Mouse (Mus musculus) heart, postnatal 4 days (tissue): ENCODE measurements around the gene Cfap99. TPM values are rescaled to one million over a fixed set of nuclear protein-coding genes. Genes with fewer than 3 reads are reported as not detected.

Source experiments
- DNase-seq: peaks from one replicate; pipeline ENCODE4 v3.0.0; 2021
- total RNA-seq, 2 experiments: library from RNA; stranded (reverse); gene quantifications; 2 replicates each; pipeline ENCODE4 v1.2.3; 2021

The Cfap99 gene
- not detected for total RNA-seq

DNA sequence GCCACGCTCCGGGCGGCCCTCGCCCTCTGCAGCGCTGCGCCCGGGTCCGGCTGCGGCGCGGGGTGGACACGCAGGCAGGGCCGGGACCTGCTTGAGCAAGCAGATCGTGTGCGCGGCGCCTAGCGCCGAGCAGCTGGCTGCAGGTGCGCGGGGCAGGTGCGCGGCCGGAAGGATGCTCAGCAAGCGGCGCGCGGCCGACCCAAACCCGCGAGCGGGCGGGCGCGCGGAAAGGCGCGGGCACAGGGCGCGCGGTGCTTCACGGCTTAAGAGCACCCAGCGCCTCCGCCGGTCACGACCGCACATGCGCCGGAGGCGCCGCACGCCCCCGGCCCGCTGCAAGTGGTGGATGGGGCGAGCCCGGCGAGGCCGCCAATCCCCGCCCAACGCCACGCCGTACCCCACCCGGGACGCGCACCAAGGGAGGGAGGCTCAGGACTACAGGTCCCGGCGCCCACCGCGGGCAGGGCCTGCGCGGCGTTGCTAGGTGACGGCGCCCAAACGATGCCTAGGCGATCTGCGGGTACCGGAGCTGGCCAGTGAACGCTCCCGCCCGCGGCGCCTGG, at the start of gene Cfap99, which contains the start of gene Zfyve28:
Cfap99 (plus strand) TSS at position 447 of the 563 bp plus-strand sequence.
Zfyve28 (minus strand) TSS at position 296 of the 563 bp plus-strand sequence.
- peak; percentile 80 for DNase-seq

DNA sequence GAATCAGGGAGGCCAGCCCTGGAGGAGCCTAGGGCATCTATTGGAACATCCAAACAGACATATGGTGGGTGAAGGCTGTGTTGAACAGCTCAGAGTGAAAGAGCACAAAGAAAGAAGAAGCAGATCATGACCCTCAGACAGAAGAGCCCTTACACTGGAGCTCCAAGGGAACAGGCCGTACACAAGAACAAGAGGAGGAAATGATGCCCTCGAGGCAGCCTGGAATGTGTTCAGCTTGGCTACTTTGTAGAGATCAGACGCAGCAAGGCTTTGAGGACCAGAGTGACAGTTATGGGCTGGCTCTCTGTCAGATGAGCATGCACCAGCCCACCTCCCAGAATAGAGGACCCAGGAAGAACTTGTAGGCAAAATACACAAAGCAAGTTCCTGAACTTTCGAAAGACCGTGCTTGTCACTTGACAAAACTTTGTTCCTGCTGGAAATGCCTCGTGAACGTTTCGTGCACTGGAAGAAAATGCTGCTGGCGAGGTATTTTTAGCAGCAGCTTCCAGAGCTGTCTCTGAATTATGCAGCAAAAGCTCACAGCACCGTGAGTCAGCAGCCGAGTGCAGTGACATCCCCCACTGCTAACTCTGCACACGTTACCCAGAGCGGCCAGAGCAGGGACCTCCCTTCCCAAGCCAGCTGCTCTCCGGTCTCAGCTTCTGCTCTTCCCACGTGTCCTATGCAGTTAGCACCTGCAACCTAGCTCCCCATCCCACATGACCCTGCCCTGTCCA, 46.0 kb upstream of the Cfap99 start:
- DNase-seq = peak; percentile 67

DNA sequence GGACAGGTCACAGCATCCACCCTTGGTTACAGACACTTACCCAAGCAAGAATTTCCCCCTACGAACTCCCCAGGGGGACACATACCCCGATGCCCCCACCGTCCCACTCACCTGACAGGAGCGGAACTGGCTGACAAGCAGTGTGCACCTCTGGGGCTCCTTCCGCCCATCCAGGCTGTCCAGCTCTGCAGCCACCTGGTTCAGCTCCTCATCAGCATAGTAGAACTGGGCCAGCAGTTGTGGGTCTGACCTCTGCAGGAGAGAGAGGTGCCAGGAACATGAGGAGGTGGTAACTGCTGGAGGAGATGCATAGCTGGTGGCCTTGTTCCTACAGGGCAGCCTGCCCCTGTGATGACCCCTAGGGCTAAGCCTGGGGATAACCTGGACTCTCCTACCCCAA, 45.3 kb upstream of the Cfap99 start:
- no peak for DNase-seq

DNA sequence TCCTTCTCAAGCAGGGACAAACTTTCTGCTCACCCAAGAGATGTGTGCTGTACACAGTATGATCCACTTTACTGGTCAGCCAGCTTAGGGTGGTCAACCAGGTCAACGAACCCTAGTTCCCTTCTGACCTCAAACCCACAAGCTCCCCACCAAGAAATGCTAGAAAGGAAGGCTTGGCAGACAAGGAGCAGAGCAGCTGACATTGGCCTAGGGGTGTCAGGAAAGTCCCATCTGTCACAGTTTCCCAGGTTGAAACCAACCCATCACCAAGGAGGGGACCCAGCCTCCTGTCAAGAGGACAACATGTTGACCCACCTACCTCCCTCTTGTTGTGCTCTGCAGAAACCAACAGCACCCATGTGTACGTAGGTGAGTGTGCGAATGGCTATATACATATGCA, 42.0 kb upstream of the Cfap99 start:
- no peak for DNase-seq

DNA sequence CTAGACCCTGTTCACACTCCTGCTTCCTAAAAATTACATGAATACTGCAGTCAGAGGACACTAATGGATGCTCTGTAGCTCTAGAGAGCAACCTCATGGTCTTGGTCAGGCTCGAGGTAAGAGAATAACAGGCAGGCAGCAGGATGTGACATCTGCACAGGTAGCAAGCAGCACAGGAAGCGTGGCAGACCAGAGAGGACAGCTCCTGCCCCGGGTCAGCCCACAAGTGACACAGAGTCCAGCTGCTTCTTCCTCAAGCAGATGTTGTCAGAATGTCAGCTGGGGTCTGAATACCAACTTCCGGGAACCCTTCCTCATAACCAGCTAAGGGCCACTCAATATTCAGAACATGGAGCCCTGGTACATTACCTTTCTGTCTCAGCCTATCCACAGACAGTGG, 39.3 kb upstream of the Cfap99 start:
- DNase-seq = no peak

DNA sequence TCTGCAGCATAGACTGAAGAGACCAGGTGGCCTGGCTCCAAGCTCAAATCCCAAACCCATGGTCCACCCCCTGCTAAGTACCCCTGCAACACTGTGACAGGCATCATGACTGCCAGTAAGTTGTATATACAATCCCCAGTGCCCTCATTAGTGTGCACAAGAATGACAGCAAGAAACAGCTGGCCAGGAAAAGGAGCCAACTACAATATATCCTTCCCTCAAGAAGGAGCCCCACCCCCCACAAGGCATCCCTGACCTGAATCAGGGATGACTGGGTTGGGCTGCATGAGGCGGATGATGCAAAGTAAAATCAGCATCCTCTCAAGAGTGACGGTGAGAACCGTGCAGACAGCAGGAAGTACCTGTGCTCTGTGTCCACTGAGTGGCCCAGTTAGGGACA, 38.3 kb upstream of the Cfap99 start:
- DNase-seq = no peak

DNA sequence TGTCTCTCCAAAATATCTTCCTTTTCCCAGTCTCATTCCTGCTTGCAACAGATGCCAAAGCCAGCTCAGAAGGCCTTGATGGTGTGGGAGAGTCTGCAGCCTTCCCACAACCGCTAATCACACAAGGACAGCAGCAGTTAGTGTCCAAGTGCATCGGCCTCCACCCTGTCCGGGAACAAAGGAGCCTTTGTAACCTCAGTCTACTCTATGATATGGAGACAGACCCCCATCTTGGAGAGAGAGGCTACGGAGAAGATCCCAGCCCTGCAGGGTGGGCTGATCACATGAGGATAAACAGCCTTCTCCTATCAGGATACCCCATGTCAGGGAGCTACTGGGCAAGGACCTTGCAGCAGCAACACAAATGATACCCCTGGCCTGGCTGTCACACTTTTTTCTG, 36.6 kb upstream of the Cfap99 start:
- no peak for DNase-seq

DNA sequence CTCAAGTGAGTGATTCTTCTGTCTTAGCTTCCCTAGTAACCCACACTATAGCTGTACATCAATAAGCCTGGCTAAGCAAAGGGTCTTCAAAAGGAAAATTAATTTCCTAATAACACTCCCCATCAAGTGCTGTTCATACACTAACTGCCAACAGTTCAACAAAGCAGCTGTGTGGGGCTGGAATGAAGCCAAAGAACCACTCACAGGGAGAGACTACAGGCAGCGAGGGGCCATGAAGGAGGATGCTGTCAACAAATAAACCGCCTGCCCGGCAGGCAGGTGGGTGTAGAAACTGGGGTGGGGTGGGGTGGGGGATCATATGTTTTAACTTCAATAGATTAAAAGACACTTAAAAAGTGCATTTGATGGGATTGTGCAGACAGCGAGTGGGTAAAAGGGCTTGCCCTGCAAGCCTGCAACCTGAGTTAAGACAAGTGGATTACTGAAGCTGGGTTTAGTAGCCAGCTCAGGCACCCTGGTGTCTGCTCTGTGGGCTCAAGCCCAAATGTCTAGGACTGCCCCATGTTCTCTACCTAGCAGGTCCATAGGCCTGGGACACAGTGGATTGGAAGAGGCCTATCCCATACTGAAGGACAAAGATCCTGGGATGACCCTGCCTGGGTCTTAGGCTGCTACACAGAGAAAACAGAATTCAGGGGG, 36.0 kb upstream of the Cfap99 start:
- DNase-seq = peak; percentile 69

DNA sequence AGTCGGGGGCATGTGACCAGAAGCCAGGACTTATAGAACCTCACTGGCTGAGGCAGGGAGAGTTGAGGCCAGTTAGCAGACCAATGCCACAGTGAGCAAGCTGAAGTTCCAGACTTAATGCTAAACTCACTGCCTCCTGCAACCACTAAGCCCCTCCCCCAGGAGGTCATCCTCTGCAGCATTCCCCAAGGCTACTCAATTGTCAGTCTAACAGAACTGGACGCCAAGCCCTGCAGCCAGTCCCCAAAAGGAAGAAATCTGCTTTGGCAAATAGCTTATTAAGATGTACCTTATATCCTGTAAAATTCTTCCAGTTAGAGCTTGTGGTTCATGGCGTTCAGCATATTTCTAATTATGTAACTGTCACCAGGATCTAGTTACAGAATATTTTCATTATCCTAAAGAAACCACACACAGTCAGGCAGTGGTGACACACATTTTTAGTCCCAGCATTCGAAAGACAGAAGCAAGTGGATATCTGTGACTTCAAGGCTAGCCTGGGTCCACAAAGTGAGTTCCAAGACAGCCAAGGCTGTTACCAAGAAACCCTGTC, 35.4 kb upstream of the Cfap99 start:
- no peak for DNase-seq

DNA sequence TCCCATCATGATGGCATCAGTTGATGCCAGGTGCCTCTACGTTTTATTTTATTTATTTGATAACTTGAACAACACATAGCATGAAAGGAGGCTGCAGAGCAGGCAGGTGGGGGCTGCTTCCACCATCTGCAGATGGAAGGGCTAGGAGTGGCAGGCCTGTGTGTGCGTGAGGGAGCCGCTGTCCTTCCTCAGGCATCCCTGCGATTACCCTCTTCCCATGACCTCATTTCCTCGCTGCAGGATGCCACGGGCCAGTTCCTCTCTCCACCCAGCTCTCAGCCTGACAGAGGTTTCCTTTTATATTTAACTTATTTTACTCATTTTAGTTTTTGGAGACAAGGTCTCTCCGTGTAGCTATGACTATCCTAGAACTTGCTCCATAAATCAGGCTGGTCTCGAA, 34.1 kb upstream of the Cfap99 start:
- no peak for DNase-seq

DNA sequence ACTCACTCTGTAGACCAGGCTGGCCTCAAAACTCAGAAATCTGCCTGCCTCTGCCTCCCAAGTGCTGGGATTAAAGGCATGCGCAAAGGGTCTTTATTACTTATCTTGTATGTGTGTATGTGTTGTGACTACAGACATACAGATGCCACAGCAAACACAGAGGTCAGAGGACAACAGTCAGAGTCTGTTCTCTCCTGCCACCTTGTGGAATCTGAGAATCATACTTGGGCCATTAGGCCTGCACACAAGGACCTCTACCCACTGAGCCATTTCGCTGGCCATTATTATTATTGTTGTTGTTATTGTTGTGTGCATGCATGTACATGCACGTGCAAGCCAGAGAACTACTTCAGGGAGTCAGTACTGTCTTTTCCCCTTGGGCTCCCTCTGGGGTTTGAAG, 33.2 kb upstream of the Cfap99 start:
- no peak for DNase-seq

DNA sequence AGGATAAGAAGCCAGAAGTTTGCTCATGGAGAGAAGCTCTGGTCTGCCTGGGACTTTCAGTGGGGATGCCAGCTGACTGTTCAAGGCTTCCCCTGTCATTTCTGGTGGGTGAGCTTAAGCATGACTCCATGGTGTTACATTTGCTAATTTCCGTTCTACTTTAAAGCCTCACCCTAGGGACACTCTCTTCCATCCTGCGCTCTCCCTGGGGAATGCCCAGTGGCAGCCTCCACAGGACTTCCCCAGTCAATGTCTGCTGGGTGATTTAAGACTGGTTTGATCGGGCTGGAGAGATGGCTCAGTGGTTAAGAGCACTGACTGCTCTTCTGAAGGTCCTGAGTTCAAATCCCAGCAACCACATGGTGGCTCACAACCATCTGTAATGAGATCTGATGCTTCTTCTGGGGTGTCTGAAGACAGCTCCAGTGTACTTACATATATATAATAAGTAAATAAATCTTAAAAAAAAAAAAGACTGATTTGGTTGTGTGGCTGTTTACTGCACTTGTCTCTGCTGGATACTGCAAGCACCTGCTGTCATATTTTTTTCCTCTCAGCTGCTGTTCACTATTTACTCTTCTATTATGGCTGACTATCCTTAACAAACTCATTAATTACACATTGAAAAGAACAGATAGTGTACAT, 29.1 kb upstream of the Cfap99 start:
- no peak for DNase-seq

DNA sequence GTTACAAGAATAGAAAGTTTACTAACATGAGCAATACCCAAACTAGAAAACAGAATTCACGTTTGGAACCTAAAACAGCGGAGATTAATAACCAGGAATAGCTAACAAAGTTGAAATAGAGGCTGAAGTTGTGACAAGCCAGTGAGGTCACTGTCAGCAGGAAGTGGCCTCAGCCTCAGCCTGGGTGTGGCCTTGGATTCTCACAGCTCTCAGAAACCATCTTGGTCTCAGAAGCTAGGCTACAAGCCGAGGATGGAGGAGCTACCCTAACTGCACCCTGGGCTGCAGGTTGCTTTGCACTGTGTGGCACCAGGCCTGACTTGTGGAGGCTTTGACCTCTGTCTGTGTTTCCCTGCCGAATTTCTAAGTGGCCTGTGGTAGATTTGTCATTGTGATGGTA, 22.3 kb upstream of the Cfap99 start:
- DNase-seq = no peak

DNA sequence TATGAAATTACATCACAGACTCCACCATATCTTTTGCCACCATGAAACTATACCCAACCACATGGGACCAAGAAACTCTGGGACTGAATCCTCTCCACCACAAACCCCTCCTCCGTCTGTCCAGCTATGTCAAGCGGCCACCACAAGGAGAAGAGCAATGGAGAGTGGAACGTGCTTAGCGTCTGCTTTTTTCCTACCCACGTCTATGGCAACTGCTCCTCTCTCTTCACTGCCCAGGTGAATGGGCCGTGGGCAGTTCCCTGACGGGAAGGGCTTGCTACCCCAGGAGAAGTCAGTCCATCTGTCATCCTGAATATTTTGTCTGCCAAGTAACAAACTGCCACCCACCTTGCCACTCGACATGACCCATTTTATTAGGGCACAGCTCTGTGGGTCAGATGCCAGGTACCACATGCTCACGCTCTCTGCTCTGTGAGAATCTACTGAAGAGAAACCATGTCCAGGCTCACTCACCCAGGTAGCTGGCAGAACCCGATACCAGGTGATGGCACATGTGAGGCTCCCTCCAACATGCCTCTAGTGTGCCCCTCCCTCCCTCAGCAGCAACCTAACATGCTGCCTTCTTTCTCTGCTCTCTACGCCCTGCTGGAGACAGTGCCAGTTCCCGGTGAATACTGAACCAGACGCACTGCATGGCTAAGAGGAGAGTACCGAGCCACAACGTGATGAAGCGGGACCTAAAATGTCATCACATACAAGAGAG, 19.0 kb upstream of the Cfap99 start:
- no peak for DNase-seq

DNA sequence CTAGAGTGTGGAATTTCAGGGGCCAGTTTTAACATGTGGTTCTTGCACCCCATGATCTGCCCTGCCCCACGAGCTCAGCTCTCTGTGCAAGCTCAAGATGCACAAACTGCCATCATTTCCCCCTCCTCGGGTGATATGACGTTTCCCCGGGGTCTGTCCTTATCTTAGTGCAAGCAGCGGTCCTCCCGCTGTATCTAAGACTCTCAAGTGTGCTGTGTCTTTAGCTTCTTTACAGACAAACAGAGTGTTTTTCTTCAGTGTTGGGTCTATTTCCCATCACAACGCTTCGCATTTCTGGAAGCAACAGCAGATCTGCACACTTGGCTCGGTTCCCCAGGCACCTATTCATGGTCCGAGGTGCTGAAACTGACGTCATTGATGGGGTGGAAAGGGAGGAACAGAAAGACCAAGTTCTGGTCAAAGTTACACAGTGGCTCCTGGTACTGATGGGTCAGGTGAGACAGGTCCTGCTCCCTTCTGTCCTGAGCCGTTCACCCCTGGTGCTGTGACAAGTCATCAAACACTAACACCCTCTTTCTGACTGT, 18.4 kb upstream of the Cfap99 start:
- no peak for DNase-seq

DNA sequence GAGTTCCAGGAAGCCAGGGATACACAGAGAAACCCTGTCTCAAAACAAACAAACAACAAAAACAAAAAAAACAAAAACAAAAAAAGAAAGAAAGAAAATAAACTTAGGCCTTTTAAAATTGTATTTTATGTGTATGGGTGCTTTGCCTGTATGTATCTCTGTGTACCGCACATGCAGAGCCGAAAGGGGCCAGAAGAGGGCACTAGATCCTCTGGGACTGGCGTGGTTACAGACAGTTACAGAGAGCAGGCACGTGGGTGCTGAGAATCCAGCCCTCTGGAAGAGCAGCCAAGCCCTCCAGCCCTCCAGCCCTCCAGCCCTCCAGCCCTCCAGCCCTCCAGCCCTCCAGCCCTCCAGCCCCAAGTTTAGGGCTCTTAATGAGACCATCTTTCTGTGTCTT, 16.7 kb upstream of the Cfap99 start:
- peak; percentile 47 for DNase-seq

DNA sequence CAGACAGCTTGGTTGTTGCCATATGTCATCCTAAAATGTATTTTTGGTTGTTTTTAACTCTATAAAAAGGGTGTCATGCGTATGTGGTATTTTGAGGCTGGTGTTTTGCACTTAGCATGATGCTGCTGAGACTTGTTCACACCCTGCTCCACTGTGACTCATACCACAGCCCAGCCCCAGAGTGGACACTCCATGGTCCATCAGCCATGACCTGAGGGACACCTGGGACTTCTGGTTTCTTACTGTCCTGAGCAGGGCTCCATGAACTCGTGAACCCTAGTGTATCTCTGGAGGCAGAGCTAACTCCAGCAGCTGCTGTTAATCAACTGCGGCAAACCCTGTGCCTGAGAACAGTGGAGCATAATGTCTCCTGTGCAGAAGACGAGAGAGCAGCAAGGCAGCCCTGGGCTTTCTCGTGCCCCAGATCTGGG, 15.1 kb upstream of the Cfap99 start:
- no peak for DNase-seq

DNA sequence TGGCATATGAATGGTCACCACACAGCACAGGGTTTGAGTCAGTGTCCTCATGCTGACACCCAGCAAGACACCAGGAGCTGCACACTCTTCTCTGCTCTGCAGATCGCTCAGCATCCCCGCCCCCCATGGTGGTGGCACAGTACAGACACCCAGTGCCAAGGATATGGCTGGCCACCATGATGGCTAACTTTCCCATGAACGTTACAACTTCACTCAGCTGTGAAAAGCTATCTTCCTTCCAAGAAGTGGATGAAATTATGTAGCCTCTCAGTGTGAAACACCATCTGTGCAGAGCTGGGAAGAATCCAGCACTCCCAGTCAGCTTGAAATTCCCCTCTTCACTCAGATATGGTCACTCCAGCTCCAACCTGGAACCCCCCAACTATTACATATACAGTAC, 14.1 kb upstream of the Cfap99 start:
- no peak for DNase-seq

DNA sequence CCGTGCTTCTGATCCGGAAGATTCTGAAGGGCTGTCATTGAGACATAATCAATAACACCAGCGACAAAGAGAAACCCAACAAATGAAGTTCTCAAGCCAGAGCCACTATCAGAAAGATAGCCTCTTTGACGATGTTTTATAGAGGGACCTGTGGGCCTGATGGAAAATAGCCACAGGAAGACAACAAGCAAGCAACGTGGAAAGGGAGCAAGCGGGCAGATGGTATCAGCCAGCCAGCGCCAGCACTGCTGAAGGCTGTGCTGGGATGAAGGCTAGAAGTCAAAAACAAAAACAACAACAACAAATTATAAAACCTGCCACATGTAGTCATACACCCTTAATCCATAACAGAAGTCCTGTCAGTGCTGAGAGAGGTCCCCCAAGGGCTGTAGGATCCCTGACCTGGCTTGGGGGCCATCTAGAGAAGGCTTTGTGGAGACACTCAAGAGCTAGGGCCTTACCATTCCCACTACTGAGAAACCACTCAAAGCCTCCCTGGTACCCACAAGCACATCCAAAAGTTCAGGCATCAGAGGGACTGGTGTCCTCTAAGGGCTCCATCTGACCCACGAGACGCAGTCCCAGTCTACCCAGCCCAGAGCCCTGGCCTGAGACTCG, 13.6 kb upstream of the Cfap99 start:
- no peak for DNase-seq

DNA sequence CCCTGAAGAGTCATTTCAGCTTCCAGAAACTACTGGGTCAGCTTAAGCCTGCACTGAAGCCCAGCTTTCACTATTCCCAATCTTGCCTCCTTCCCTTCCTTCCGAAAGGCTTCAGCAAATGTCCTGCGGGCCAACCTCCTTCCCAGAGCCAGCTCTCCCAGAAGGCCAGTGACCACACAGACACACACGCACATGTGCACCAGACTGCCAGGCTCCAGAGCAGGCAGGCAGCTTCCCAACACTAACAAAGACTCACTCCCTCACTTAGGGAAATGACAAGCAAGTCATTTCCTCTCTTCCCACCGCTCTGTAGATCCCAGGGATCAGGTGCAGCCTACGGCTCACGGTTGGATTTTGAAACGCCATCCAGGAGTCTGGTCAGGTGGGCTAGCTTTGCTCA, 12.2 kb upstream of the Cfap99 start:
- DNase-seq = peak; percentile 48

DNA sequence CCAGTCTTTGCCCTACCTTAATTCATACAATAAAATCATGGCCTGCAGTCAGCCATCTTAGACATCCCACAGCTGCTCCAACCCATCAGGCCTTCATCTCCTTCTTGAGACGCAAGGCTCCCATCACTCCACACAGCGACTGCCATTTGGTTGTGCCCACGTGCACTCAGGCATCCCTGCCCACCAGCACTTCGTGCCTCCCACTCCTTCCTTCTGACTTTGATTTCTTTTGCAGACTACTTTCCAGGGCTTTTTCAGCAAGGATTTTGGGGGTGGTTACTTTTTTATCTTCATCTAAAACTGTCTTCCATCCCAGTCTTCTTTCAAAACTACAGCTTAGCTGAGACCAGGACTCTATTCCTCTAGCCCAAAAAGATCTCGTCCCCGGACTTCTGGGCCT, 11.7 kb upstream of the Cfap99 start:
- DNase-seq = no peak

DNA sequence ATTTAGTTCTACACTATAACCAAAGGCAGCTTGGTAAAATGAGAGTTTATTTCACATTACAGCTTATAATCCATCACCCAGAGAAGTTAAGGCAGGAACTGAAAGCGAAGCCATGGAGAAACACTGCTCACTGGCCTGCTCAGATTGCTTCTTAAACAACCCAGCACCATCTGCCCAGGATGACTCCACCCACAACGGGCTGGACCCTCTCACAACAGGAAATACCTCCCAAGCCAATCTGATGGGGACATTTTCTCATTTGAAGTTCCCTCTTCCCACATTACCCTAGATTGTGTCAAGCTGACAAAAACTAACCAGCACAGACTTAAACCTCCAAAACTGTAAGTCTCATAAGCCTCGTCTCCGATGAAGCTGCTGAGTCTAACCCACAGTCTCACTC, 10.3 kb upstream of the Cfap99 start:
- DNase-seq = no peak
